Mouse (Mus musculus) lung, adult 2 months (tissue): Measurements from ENCODE around the gene Vmn1r131. TPM values are rescaled to one million over a fixed set of nuclear protein-coding genes. Genes with fewer than 3 reads are reported as not detected.
"Not testable (repeated sequence)": the region's sequence is repeated elsewhere in the genome, so short reads cannot be mapped to it uniquely, and the experiment has no call there.

ENCODE experiments used
- DNase-seq: peaks from one replicate; pipeline ENCODE4 v3.0.0; 2022
- H3K4me1 ChIP-seq: fragments of 200-500 bp; 2 replicates; pipeline ENCODE4 v1.6.1; 2011; ENCODE audit warnings: low read length; ENCODE audit not compliant: control insufficient read depth, insufficient read depth
- H3K4me3 ChIP-seq: fragments of 200-500 bp; replicated peaks from 2 replicates; pipeline ENCODE3; 2011; ENCODE audit warnings: low read depth, mild to moderate bottlenecking, control low read depth, low read length; ENCODE audit errors: extremely low read depth
- WGBS: fragments of 180-500 bp; shearing (Covaris S2); methylation state at CpG from one replicate; pipeline ENCODE4 v1.1.7; 2018; 5-methylcytosine and 5-hydroxymethylcytosine counted together
- polyA plus RNA-seq: library from polyadenylated mRNA; depleted of rRNA; stranded (reverse); fragments of >200 nt; gene quantifications from 2 replicates; pipeline ENCODE4 v1.2.3, GENCODE M21; 2012; rRNA removed

The Vmn1r131 gene
- not detected in 2 replicates for polyA plus RNA-seq

- not testable (repeated sequence) for DNase-seq, H3K4me1 ChIP-seq, H3K4me3 ChIP-seq
- WGBS, result no CpG with 5 or more reads among the region's 2 CpGs
Observed at GRCm38 (mm10) chr7:21545990-21546389, at the start of gene Vmn1r131. TSS of gene Vmn1r131 (minus strand) at chr7:21546090.

GRCm38 (mm10) chr7:21511480-21511879, 34.4 kb downstream of the Vmn1r131 start, which contains the start of gene Vmn1r130:
TSS of gene Vmn1r130 (plus strand) at chr7:21511780.
- H3K4me1 ChIP-seq, DNase-seq, H3K4me3 ChIP-seq: not testable (repeated sequence)
- WGBS, result no CpG with 5 or more reads among the region's 3 CpGs

Other genes with a start within 250 kb of the Vmn1r131 start
- gene Vmn1r126, start 244.6 kb downstream of the Vmn1r131 start, polyA plus RNA-seq, result not detected in 2 replicates
- not detected in 2 replicates for gene Vmn1r127, start 226.2 kb downstream of the Vmn1r131 start, polyA plus RNA-seq
- gene Vmn1r128, start 196.7 kb downstream of the Vmn1r131 start, polyA plus RNA-seq, result not detected in 2 replicates
- gene Vmn1r129, start 184.8 kb downstream of the Vmn1r131 start, polyA plus RNA-seq, result not detected in 2 replicates
- not detected in 2 replicates for gene Gm6882, start 113.3 kb downstream of the Vmn1r131 start, polyA plus RNA-seq
- not detected in 2 replicates for gene Vmn1r130, start 34.3 kb downstream of the Vmn1r131 start, polyA plus RNA-seq
- gene Vmn1r132, start 68.0 kb upstream of the Vmn1r131 start, polyA plus RNA-seq, result not detected in 2 replicates
- not detected in 2 replicates for gene Gm4175, start 215.4 kb upstream of the Vmn1r131 start, polyA plus RNA-seq